Mouse (Mus musculus) limb, embryonic 12.5 days (tissue): ENCODE measurements at regions not wholly inside any gene's neighbourhood (a gene's known extent, or its start where the extent isn't known, plus 50 kb on each side); places are given as distances from the start of the nearest gene placed in this dataset.

Experiments used
- ATAC-seq: fragments of 200-750 bp; cut with Nextera tagmentation; 2 replicates; pipeline ENCODE4 v1.8.0; 2017; ENCODE audit warnings: low read depth, moderate TSS enrichment; ENCODE audit not compliant: insufficient number of reproducible peaks, insufficient read depth, low FRiP score, low TSS enrichment
- H3K27ac ChIP-seq: fragments of 300-500 bp; sonication (generic); 2 replicates; pipeline ENCODE4 v1.5.1; 2016; ENCODE audit warnings: mild to moderate bottlenecking, moderate library complexity
- H3K27me3 ChIP-seq: fragments of 300-500 bp; sonication (generic); 2 replicates; pipeline ENCODE4 v1.6.1; 2016; ENCODE audit warnings: mild to moderate bottlenecking, moderate library complexity
- H3K36me3 ChIP-seq: fragments of 300-500 bp; sonication (generic); 2 replicates; pipeline ENCODE4 v1.6.1; 2016; ENCODE audit warnings: mild to moderate bottlenecking, moderate library complexity
- H3K4me1 ChIP-seq: fragments of 300-500 bp; sonication (generic); replicated peaks from 2 replicates; pipeline ENCODE4 v1.6.1; 2016
- H3K4me2 ChIP-seq: fragments of 300-500 bp; sonication (generic); 2 replicates; pipeline ENCODE4 v1.6.1; 2016; ENCODE audit warnings: mild to moderate bottlenecking, moderate library complexity
- H3K4me3 ChIP-seq: fragments of 300-500 bp; sonication (generic); replicated peaks from 2 replicates; pipeline ENCODE4 v1.5.1; 2016; ENCODE audit warnings: mild to moderate bottlenecking
- H3K9ac ChIP-seq: fragments of 300-500 bp; sonication (generic); replicated peaks from 2 replicates; pipeline ENCODE4 v1.6.1; 2016; ENCODE audit warnings: mild to moderate bottlenecking, moderate library complexity
- H3K9me3 ChIP-seq: fragments of 300-500 bp; sonication (generic); 2 replicates; pipeline ENCODE4 v1.6.1; 2016; ENCODE audit warnings: mild to moderate bottlenecking, moderate library complexity
- WGBS: fragments of 180-500 bp; shearing (Covaris S2); methylation state at CpG from one replicate; pipeline ENCODE4 v1.1.7; 2016; 5-methylcytosine and 5-hydroxymethylcytosine counted together

GRCm38 (mm10) chr7:134541699-134542098 is 128.8 kb upstream of the Dock1 start:
- no peaks in the 10 kb centered on the region for H3K27me3 ChIP-seq
- no peaks in the 10 kb centered on the region for H3K9me3 ChIP-seq
- 59% methylated on average over 2 of the region's 2 CpGs for WGBS
- no peak overlapping the region for H3K4me3 ChIP-seq
- no peak for ATAC-seq
- no peak overlapping the region for H3K4me2 ChIP-seq
- H3K4me1 ChIP-seq: no peaks in the 10 kb centered on the region
- no peak overlapping the region for H3K9ac ChIP-seq
- H3K27ac ChIP-seq: no peak overlapping the region
- H3K36me3 ChIP-seq: no peaks in the 10 kb centered on the region

DNA sequence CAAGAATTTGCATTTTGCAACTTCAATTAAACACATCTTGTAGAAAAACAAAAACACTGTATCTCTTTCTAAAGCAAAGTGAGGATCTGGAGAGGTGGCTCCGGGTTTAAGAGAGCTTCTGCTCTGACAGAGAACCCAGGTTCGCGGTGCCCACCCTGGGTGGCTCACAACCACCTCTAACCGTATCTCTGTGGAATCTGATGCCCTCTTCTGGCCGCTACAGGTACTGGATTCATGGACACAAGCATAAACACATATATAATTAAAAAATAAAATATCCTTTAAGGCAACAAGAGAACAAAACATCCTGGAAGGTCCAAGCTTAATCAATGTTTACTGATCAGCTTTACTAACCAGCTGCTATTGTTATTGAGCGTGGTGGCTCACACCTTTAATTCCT is 124.3 kb upstream of the Dock1 start:
- H3K27ac ChIP-seq: no peak overlapping the region
- no peak overlapping the region for H3K4me2 ChIP-seq
- no peaks in the 10 kb centered on the region for H3K9me3 ChIP-seq
- WGBS: 82% methylated on average over 6 of the region's 6 CpGs
- no peak for ATAC-seq
- H3K27me3 ChIP-seq: no peaks in the 10 kb centered on the region
- H3K36me3 ChIP-seq: no peaks in the 10 kb centered on the region
- no peak overlapping the region for H3K4me3 ChIP-seq
- no peak overlapping the region for H3K9ac ChIP-seq
- peaks cover 9% of the 10 kb centered on the region; the same call in 1 of the 2 replicates for H3K4me1 ChIP-seq

DNA sequence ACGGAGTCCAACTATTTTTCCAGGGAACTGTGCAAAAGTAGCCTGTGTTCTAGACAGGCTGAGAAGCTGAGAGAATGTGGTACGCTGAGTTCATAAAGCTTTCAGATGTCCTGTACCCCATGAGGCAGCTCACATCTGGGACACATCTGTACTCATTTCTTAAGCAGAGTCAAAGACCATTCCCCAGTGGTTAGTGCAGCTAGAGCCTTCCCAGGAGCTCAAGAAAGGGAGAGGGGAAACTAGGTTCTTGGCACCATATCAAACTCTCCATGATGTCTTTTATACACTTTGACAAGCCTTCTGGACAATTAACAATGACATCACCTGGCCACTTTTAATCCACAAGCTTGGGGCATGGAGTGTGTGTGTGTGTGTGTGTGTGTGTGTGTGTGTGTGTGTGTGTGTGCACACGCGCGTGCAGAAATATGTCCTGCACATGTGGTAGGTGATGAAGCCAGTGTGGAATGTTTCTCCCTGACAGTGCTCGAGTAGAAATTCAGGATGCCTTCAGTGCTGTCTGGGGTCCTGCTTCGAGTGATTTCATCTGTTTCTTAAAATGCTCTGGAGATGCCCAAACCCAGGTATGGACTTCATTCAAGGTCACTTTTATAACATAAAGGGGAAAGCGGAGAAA is 121.1 kb upstream of the Dock1 start:
- H3K36me3 ChIP-seq: no peaks in the 10 kb centered on the region
- H3K9me3 ChIP-seq: no peaks in the 10 kb centered on the region
- no peak overlapping the region for H3K4me3 ChIP-seq
- H3K27ac ChIP-seq: 0 out of 2 replicates have a peak overlapping the region, but pooled peaks have one; percentile 2
- H3K4me1 ChIP-seq: peaks cover 9% of the 10 kb centered on the region; the same call in 1 of the 2 replicates
- H3K4me2 ChIP-seq: no peak overlapping the region
- H3K27me3 ChIP-seq: no peaks in the 10 kb centered on the region
- H3K9ac ChIP-seq: no peak overlapping the region
- no peak for ATAC-seq
- WGBS: 79% methylated on average over 8 of the region's 8 CpGs

DNA sequence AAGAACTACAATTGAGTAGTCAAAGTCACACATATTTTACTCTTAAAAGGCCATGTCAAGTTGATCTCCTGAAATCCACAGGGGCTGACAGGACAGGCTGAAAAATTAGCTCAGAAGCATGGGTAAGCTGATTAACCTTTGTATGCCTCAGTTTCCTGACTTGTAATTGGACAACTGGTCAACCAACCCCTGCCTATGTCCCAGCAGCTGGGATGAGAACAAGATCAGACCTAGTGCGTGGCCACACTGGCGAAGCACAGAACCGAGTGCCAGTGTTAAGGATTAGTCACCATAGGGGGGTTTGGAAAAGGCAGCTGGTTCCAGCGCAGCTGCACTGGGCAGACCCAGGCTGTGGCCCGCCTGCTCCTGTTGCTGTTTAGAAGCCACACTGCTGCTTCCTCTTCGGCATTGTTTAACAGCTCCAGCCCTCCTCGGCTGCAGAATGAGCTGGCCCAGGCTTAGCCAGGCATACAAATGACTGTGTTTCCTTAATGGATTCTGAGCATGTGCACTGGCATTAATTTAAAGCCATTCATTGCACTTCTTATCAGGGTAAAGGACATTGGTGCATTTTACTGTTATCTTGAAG is 120.1 kb upstream of the Dock1 start:
- H3K27ac ChIP-seq: no peak overlapping the region
- no peaks in the 10 kb centered on the region for H3K36me3 ChIP-seq
- no peak overlapping the region for H3K9ac ChIP-seq
- no peak overlapping the region for H3K4me3 ChIP-seq
- 53% methylated on average over 7 of the region's 7 CpGs for WGBS
- H3K27me3 ChIP-seq: no peaks in the 10 kb centered on the region
- no peak for ATAC-seq
- peaks cover 9% of the 10 kb centered on the region; the same call in 1 of the 2 replicates for H3K4me1 ChIP-seq
- H3K9me3 ChIP-seq: no peaks in the 10 kb centered on the region
- no peak overlapping the region for H3K4me2 ChIP-seq

GRCm38 (mm10) chr7:134552051-134552451 is 118.4 kb upstream of the Dock1 start:
- whole genome bisulfite sequencing: 81% methylated on average over 6 of the region's 6 CpGs
- Histone ChIP-seq H3K36me3 (no peaks in the 10 kb centered on the region), H3K27ac (no peak overlapping the region), H3K4me3 (no peak overlapping the region), H3K27me3 (no peaks in the 10 kb centered on the region), H3K4me2 (no peak overlapping the region), H3K9me3 (no peaks in the 10 kb centered on the region), H3K4me1 (peaks cover 9% of the 10 kb centered on the region; the same call in 1 of the 2 replicates), H3K9ac (no peak overlapping the region)
- no peak for ATAC-seq

DNA sequence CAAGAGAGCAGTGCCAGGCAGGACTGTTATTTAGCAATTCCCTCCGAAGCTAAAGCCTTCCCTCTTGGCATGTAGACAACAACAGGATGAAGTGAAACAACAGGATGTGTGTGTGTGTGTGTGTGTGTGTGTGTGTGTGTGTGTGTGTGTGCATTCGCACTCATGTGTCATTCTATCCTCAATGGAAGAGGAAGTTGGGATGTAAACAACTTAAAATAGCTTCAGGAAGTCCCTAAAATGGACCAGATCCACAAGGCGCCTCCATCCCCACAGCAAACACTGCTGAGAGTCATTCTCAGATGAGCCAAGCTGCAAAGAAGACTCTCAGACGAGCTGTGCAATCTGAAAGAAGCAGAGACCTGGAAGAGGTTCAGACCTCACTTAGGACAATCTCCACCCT is 114.4 kb upstream of the Dock1 start:
- no peak for ATAC-seq
- no peaks in the 10 kb centered on the region for H3K4me1 ChIP-seq
- H3K27ac ChIP-seq: no peak overlapping the region
- H3K4me2 ChIP-seq: no peak overlapping the region
- no peaks in the 10 kb centered on the region for H3K36me3 ChIP-seq
- no peak overlapping the region for H3K9ac ChIP-seq
- WGBS: 67% methylated on average over 4 of the region's 4 CpGs
- H3K9me3 ChIP-seq: no peaks in the 10 kb centered on the region
- no peak overlapping the region for H3K4me3 ChIP-seq
- H3K27me3 ChIP-seq: no peaks in the 10 kb centered on the region

- Histone ChIP-seq H3K27ac (no peak overlapping the region), H3K4me2 (no peak overlapping the region), H3K27me3 (no peaks in the 10 kb centered on the region), H3K36me3 (no peaks in the 10 kb centered on the region), H3K4me3 (no peak overlapping the region), H3K4me1 (no peaks in the 10 kb centered on the region), H3K9ac (no peak overlapping the region), H3K9me3 (no peaks in the 10 kb centered on the region)
- no peak for ATAC-seq
- WGBS: 77% methylated on average over 5 of the region's 5 CpGs
Observed at GRCm38 (mm10) chr7:134566322-134566721, 104.1 kb upstream of the Dock1 start.

- Histone ChIP-seq H3K4me1 (no peaks in the 10 kb centered on the region), H3K27ac (no peak overlapping the region), H3K9me3 (no peaks in the 10 kb centered on the region), H3K36me3 (no peaks in the 10 kb centered on the region), H3K27me3 (no peaks in the 10 kb centered on the region), H3K4me2 (no peak overlapping the region), H3K4me3 (no peak overlapping the region), H3K9ac (no peak overlapping the region)
- ATAC-seq: no peak
- WGBS: 85% methylated on average over 3 of the region's 3 CpGs
Observed at GRCm38 (mm10) chr7:134569247-134569646, 101.2 kb upstream of the Dock1 start.

DNA sequence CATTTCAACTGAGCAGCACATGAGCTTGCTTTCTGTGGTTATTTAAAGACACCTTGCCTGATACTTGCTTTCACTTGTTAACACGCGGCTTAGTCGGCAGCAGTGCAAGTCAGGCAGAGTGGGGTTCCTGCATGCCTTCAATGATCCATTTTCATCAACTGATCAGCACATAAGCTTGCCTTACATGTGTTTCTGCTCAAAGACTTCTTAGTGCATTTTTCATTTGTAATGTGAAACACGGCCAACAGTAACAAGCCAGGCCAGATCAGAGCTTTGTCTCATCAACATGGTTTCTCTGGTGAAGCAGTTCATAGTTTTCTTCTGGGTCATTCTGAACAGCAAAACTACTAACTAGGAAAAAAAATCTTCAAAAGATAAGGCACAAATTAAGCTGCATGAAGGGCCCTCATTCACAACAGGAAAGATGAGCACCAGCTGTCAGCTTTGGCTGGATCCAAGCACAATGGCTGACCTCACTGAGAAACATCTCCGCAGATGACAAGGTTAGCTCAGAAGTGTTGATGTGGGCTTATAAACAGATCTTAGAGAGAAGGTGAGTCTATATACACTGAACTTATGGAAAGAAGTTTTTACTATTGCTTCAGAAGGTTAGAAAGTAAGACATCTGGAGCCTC is 100.2 kb upstream of the Dock1 start:
- no peak overlapping the region for H3K4me3 ChIP-seq
- H3K27me3 ChIP-seq: no peaks in the 10 kb centered on the region
- no peaks in the 10 kb centered on the region for H3K4me1 ChIP-seq
- ATAC-seq: no peak
- no peak overlapping the region for H3K4me2 ChIP-seq
- WGBS: 89% methylated on average over 5 of the region's 5 CpGs
- H3K9me3 ChIP-seq: no peaks in the 10 kb centered on the region
- H3K9ac ChIP-seq: no peak overlapping the region
- no peak overlapping the region for H3K27ac ChIP-seq
- H3K36me3 ChIP-seq: no peaks in the 10 kb centered on the region

DNA sequence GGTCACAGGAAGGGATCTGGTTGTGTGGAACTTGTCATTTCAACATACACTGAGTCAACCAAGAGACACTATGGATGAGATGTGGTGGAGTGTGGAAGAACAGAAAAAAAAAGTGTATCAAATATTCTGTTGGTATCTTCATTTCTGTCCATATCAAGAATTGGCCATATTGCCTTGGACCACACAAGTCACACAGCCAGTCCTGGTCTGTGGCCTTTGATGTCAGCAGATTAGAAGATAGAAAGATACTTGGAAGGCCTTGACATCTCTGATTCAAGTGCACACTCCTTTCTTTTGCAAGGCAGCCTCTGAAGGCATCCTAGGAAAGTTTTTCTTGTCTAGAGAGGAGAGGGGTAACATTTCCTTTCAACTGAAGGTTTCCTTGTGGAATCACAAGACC is 88.7 kb upstream of the Dock1 start:
- no peak for ATAC-seq
- no peak overlapping the region for H3K27ac ChIP-seq
- no peaks in the 10 kb centered on the region for H3K9me3 ChIP-seq
- H3K36me3 ChIP-seq: no peaks in the 10 kb centered on the region
- no peak overlapping the region for H3K9ac ChIP-seq
- H3K4me1 ChIP-seq: peaks cover 3% of the 10 kb centered on the region; the same call in 1 of the 2 replicates
- H3K27me3 ChIP-seq: no peaks in the 10 kb centered on the region
- no peak overlapping the region for H3K4me2 ChIP-seq
- no peak overlapping the region for H3K4me3 ChIP-seq

DNA sequence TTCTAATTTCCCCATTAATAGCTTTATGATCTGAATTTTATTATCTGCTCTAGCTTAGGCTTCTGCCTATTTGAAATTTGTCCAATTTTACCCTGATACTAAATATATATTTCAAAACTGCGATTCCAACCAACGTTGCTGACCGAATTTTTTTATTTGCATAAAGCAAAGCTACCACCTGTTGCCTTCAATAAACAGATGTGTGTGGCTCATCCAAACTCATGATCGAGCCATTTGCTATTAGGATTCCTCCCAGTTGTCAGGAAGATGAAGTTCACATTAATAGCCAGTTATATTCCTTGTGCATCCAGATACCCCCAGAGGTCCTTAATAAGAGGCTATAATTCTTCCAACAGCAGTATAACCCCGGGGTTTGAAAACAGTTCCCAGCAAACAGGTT is 85.0 kb upstream of the Dock1 start:
- no peaks in the 10 kb centered on the region for H3K36me3 ChIP-seq
- H3K4me1 ChIP-seq: peaks cover 10% of the 10 kb centered on the region; the same call in 1 of the 2 replicates
- no peak overlapping the region for H3K4me2 ChIP-seq
- H3K4me3 ChIP-seq: no peak overlapping the region
- H3K27ac ChIP-seq: no peak overlapping the region
- 83% methylated on average over 5 of the region's 5 CpGs for WGBS
- no peaks in the 10 kb centered on the region for H3K27me3 ChIP-seq
- no peaks in the 10 kb centered on the region for H3K9me3 ChIP-seq
- H3K9ac ChIP-seq: no peak overlapping the region
- no peak for ATAC-seq
